Mouse (Mus musculus) Patski (cell line): ENCODE measurements around the gene 0610030E20Rik. TPM values are rescaled to one million over a fixed set of nuclear protein-coding genes. Genes with fewer than 3 reads are reported as not detected.

Experiments used
- ATAC-seq: fragments of 100-300 bp; one replicate; pipeline ENCODE4 v1.8.0; 2021
- CTCF ChIA-PET: fragments of 350-600 bp; sonication (Branson Sonifier 250); formaldehyde crosslinking; loops from one replicate; lab custom pipeline; 2022; ENCODE audit warnings: inconsistent platforms; lab: Charles Lee
- POLR2A ChIA-PET: fragments of 350-600 bp; sonication (Branson Sonifier 250); formaldehyde crosslinking; loops from one replicate; lab custom pipeline; 2022; ENCODE audit warnings: antibody characterized with exemption, inconsistent platforms; lab: Charles Lee
- DNase-seq: peaks from one replicate; pipeline ENCODE4 v3.0.0-alpha.2; 2011; ENCODE audit warnings: low read depth, low spot score
- H3K27me3 ChIP-seq: fragments of 371-371 bp; one replicate; pipeline ENCODE4 v1.5.1; 2021
- CTCF ChIP-seq: fragments of 100-300 bp; IDR thresholded peaks from one replicate; pipeline ENCODE4 v1.5.1; 2021
- in situ Hi-C: fragments of 300-500 bp; cut with MboI; formaldehyde crosslinking; loops from 3 replicates; pipeline ENCODE4 v1.11.1; 2018; ENCODE audit warnings: low pct_unique_long_range_greater_than_20kb, mixed read lengths
- polyA plus RNA-seq: library from polyadenylated mRNA; unstranded; gene quantifications from one replicate; pipeline ENCODE4 v1.2.3, GENCODE M21; 2021

Gene 0610030E20Rik
- polyA plus RNA-seq: 13.8 TPM

GRCm38 (mm10) chr6:72347166-72347941 is at the start of gene 0610030E20Rik:
0610030E20Rik (plus strand) TSS chr6:72347317.
- ChIA-PET POLR2A (interaction anchor here (1.1 to 1.3 kb wide), 3 partner anchors 8 to 54 kb away, joined by 3 to 5 read pairs (median 3); partner anchors contain the start of gene Tmem150a), CTCF (interaction anchor here (1.6 to 2.2 kb wide), 2 partner anchors 9 to 13 kb away, joined by 3 to 4 read pairs; no protein-coding TSS in a partner anchor)
- ATAC-seq (peak; percentile 59), DNase-seq (no peak)
- no peaks in the 10 kb centered on the region for H3K27me3 ChIP-seq
- no peak for TF ChIP-seq CTCF
- in situ Hi-C loops: no loop called here

- ChIA-PET POLR2A (no interaction called here), CTCF (no interaction called here)
- no peaks in the 10 kb centered on the region for H3K27me3 ChIP-seq
- DNase-seq (no peak), ATAC-seq (no peak)
- in situ Hi-C loops: no loop called here
- no peak for TF ChIP-seq CTCF
Observed at GRCm38 (mm10) chr6:72297825-72298224, 49.3 kb upstream of the 0610030E20Rik start.

GRCm38 (mm10) chr6:72302349-72302925 is 44.7 kb upstream of the 0610030E20Rik start:
- ATAC-seq (no peak), DNase-seq (no peak)
- no peak for TF ChIP-seq CTCF
- POLR2A ChIA-PET: interaction anchor here (1.1 kb wide), 1 partner anchor 22 kb away, joined by 3 read pairs; no protein-coding TSS in a partner anchor
- no peaks in the 10 kb centered on the region for H3K27me3 ChIP-seq
- CTCF ChIA-PET: interaction anchor here (1.2 kb wide), 1 partner anchor 15 kb away, joined by 3 read pairs; no protein-coding TSS in a partner anchor
- in situ Hi-C loops: no loop called here

GRCm38 (mm10) chr6:72303510-72303909 is 43.6 kb upstream of the 0610030E20Rik start:
- ChIA-PET POLR2A (interaction anchor here (1.1 kb wide), 1 partner anchor 21 kb away, joined by 3 read pairs; no protein-coding TSS in a partner anchor), CTCF (no interaction called here)
- no peaks in the 10 kb centered on the region for H3K27me3 ChIP-seq
- in situ Hi-C loops: no loop called here
- TF ChIP-seq CTCF: no peak
- DNase-seq (no peak), ATAC-seq (no peak)

DNA sequence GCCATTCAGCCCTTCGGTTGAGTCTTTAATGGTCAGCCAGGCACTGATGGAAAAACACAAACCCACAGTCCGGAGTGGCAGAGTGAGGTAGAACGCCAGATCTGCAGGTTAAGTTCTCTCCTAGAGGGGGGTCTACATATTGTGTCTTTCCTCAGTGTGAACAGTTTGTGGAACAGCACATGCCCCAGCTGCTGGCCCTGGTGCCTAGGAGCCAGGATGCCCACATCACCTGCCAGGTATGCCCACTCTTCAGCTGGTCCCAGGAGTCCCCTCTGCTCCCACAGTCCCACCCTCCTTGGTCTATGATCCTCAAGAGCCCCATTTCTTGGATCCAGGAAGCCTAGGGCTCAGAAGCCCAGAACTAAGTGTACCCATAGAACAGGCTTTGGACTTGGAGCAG is 34.9 kb upstream of the 0610030E20Rik start:
- DNase-seq: no peak
- in situ Hi-C loops: no loop called here

GRCm38 (mm10) chr6:72313124-72313867 is 33.8 kb upstream of the 0610030E20Rik start:
- H3K27me3 ChIP-seq: no peaks in the 10 kb centered on the region
- TF ChIP-seq CTCF: no peak
- DNase-seq (no peak), ATAC-seq (no peak)
- in situ Hi-C loops: no loop called here
- ChIA-PET CTCF (no interaction called here), POLR2A (no interaction called here)

More for the DNA sequence above, 34.9 kb upstream of the 0610030E20Rik start:
- ATAC-seq: no peak
- ChIA-PET POLR2A (no interaction called here), CTCF (interaction anchor here (0.9 kb wide), 1 partner anchor 18 kb away, joined by 3 read pairs; no protein-coding TSS in a partner anchor)
- H3K27me3 ChIP-seq: no peaks in the 10 kb centered on the region
- TF ChIP-seq CTCF: no peak

DNA sequence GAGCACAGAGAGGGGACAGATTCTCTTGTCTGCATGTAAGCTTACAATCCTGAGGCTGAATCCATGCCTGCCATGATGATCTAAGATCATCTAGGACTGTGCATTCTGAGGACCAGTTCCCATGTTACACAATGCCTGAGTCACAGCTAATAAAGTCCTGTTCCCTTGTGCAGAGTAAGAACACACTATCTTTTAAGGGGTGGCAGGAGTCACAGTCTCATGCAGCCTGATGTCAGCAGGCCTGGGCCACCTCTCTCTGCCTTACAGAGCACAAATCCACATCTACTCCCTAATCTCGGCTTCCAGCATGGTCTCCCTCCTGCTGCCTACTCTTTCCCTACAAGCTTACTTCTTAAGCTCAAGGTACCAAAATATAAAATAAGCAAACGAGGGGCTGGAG is 31.7 kb upstream of the 0610030E20Rik start:
- no peak for TF ChIP-seq CTCF
- ATAC-seq (peak; percentile 8), DNase-seq (no peak)
- POLR2A ChIA-PET: interaction anchor here (1.1 kb wide), 1 partner anchor 22 kb away, joined by 3 read pairs; no protein-coding TSS in a partner anchor
- in situ Hi-C loops: no loop called here
- no peaks in the 10 kb centered on the region for H3K27me3 ChIP-seq
- CTCF ChIA-PET: interaction anchor here (1.0 to 2.9 kb wide), 5 partner anchors 10 to 99 kb away, joined by 3 to 11 read pairs (median 5); partner anchors contain the start of gene Ggcx

DNA sequence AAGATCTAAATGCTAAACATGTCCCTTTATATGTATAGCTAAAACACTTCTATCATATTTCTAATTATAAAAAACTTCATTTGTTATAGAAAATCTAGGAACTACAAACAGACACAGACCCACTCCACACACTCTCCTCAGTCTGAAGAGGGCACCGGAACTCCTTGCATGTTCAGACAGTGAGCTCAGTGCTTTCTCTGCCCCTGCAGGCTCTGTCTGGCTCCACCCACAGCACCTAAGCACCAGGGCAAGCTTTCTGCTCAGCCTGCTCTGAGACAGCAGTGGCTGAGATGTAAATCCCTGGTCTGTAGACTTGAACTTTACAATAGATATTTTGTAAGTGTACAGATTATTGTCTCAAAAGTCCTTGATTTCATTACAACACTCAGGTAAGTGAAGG is 31.1 kb upstream of the 0610030E20Rik start:
- CTCF ChIA-PET: interaction anchor here (1.0 to 2.9 kb wide), 5 partner anchors 9 to 98 kb away, joined by 3 to 11 read pairs (median 5); partner anchors contain the start of gene Ggcx
- TF ChIP-seq CTCF: no peak
- in situ Hi-C loops: no loop called here
- DNase-seq: no peak
- peak; percentile 46 for ATAC-seq
- no peaks in the 10 kb centered on the region for H3K27me3 ChIP-seq
- POLR2A ChIA-PET: interaction anchor here (0.6 kb wide), 2 partner anchors 131 to 153 kb away, joined by 3 to 5 read pairs; no protein-coding TSS in a partner anchor

DNA sequence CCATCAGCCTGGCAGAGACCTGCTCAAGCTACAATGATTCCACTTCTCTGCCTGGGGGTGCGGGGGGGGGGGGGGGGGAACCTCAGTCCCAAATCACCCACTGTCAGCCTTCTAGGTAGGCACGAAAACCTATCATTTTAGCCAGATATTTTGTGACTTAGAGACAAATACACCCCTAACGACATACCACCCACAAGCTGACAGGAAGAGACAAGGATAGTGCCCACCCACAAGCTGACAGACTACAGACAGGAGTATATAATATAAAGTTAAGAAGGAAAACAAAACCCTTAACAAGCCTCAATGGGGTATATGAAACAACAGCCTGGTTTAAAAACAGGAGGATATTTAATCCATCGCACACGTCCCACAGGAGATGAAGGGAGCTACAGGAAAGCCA is 28.7 kb upstream of the 0610030E20Rik start:
- no peak for TF ChIP-seq CTCF
- no peaks in the 10 kb centered on the region for H3K27me3 ChIP-seq
- in situ Hi-C loops: no loop called here
- CTCF ChIA-PET: interaction anchor here (1.0 to 1.7 kb wide), 5 partner anchors 10 to 37 kb away, joined by 3 to 7 read pairs (median 3); no protein-coding TSS in a partner anchor
- ATAC-seq (no peak), DNase-seq (no peak)
- POLR2A ChIA-PET: interaction anchor here (0.6 to 1.1 kb wide), 3 partner anchors 34 to 227 kb away, joined by 3 to 4 read pairs (median 3); no protein-coding TSS in a partner anchor

DNA sequence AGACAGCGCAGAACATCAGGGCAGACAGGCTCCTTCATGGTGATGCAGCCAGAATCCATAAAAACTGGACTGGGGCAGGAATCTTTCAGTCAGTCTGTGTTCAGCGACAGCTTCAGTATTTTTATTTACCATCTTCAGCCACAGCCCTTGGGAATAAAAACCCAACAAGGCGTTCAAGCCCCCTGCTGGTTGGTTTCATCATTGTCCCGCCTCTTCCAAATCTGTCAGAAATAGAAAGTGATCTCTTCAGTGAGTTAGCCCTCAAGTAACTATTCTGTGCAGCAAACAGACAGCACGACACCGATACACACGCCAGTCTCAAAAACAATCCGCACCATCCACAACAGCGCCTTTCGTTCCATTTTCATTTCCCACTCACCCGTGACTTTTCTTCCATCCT is 28.1 kb upstream of the 0610030E20Rik start:
- no peak for DNase-seq
- peak; percentile 71 for TF ChIP-seq CTCF
- ATAC-seq: no peak
- CTCF ChIA-PET: interaction anchor here (1.0 to 1.7 kb wide), 4 partner anchors 11 to 38 kb away, joined by 3 to 7 read pairs (median 4); no protein-coding TSS in a partner anchor
- POLR2A ChIA-PET: interaction anchor here (0.8 kb wide), 1 partner anchor 175 kb away, joined by 4 read pairs; no protein-coding TSS in a partner anchor
- in situ Hi-C loops: no loop called here
- H3K27me3 ChIP-seq: no peaks in the 10 kb centered on the region
